Mouse (Mus musculus): Measurements from ENCODE around the gene Fam155a. TPM values are rescaled to one million over a fixed set of nuclear protein-coding genes. Genes with fewer than 3 reads are reported as not detected.
A peak's percentile ranks its signal among the peaks of the same experiment; 100 is the strongest.

Gene Fam155a
- polyA plus RNA-seq, 1 experiment from 2014 or later = 3.9 TPM

GRCm38 (mm10) chr8:9607086-9607701 lies 163.8 kb downstream of the Fam155a start:
- Histone ChIP-seq H3K36me3 (ENCODE audit: control insufficient read depth, insufficient read depth, low read length) (no peaks in the 10 kb centered on the region), H3K9ac (ENCODE audit: low read length) (no peak overlapping the region), H3K4me3 (ENCODE audit: low read depth, low read length) (no peak overlapping the region), H3K4me2 (no peak overlapping the region), H3K27me3 (ENCODE audit: control insufficient read depth, insufficient read depth, low read length) (no peaks in the 10 kb centered on the region), H3K27ac (ENCODE audit: low read depth, low read length) (no peak overlapping the region), H3K4me1 (ENCODE audit: control insufficient read depth, insufficient read depth, low read length) (no peaks in the 10 kb centered on the region), H3K9me3 (ENCODE audit: control insufficient read depth, low read length) (no peaks in the 10 kb centered on the region)
- WGBS = 92% methylated on average over 6 of the region's 6 CpGs
- DNase-seq (ENCODE audit: low spot score, missing footprints) (peak; percentile 64), ATAC-seq (ENCODE audit: low FRiP score) (no peak)

DNA sequence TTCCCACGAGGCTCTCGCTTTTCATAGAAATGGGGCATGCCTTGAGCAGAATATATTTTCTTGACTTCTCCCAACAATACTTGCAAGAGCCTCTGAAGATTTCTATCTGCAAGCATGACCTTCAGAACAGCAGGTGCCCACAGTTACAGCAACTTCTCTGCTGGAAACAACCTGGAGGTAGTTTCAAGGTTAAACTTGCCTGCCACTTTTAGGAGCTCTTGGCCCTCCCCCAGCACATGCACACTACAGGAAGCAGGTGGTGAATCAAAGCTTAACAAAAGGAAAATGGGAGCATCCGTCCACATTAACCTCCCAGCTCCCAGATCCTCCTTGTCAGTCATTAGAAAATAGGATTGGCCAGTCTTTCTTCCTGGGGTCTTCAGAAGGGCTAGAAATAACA lies 175.0 kb downstream of the Fam155a start:
- Histone ChIP-seq H3K4me1 (ENCODE audit: control insufficient read depth, insufficient read depth, low read length) (no peaks in the 10 kb centered on the region), H3K27me3 (ENCODE audit: control insufficient read depth, insufficient read depth, low read length) (no peaks in the 10 kb centered on the region), H3K4me2 (no peak overlapping the region), H3K27ac (ENCODE audit: low read depth, low read length) (no peak overlapping the region), H3K9ac (ENCODE audit: low read length) (no peak overlapping the region), H3K9me3 (ENCODE audit: control insufficient read depth, low read length) (no peaks in the 10 kb centered on the region), H3K4me3 (ENCODE audit: low read depth, low read length) (no peak overlapping the region), H3K36me3 (ENCODE audit: control insufficient read depth, insufficient read depth, low read length) (no peaks in the 10 kb centered on the region)
- ATAC-seq (ENCODE audit: low FRiP score) (no peak), DNase-seq (ENCODE audit: low spot score, missing footprints) (no peak)
- 64% methylated on average over 3 of the region's 3 CpGs for WGBS

DNA sequence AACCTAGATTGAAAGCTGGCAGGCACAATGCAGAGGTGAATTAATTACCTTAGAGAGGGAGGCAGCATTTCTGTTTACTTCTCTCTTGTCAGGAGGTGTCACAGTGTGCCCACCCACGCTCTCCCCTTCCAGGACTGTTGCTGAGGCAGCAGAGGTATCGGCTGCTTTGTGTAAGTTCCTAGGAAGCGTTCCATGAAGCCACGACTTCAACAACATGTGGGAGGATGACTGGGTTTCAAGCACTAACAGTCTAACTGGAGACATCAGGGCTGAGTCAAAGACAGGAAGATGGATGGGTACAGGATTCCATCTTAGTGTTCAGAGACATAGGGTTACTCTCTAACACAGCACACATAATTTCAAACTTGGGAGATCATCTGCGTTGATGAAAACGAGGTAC lies 189.1 kb downstream of the Fam155a start:
- Histone ChIP-seq H3K36me3 (ENCODE audit: control insufficient read depth, insufficient read depth, low read length) (no peaks in the 10 kb centered on the region), H3K4me1 (ENCODE audit: control insufficient read depth, insufficient read depth, low read length) (no peaks in the 10 kb centered on the region), H3K9me3 (ENCODE audit: control insufficient read depth, low read length) (no peaks in the 10 kb centered on the region), H3K4me2 (no peak overlapping the region), H3K4me3 (ENCODE audit: low read depth, low read length) (no peak overlapping the region), H3K9ac (ENCODE audit: low read length) (no peak overlapping the region), H3K27ac (ENCODE audit: low read depth, low read length) (no peak overlapping the region), H3K27me3 (ENCODE audit: control insufficient read depth, insufficient read depth, low read length) (no peaks in the 10 kb centered on the region)
- WGBS = 79% methylated on average over 6 of the region's 6 CpGs
- DNase-seq (ENCODE audit: low spot score, missing footprints) (no peak), ATAC-seq (ENCODE audit: low FRiP score) (no peak)

DNA sequence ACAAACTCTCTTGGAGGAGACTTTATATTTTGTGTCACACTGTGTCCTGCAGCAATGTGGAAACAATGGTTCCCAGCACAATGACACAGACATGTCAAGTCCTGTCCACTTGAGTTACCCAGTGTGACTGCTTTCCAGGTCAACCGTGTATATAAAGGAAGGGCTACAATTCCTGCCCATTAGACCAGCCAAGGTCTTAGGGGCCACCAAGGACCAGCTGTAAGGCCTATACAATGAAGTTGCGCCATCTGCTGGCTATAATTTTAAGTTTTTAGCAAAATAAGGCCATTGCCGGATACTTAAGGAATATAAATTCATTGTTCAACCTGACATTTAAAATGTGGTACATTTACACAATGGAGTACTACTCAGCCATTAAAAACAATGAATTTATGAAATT lies 190.8 kb downstream of the Fam155a start:
- ATAC-seq (ENCODE audit: low FRiP score) (0 out of 2 replicates have a peak, but pooled peaks have one; percentile 52), DNase-seq (ENCODE audit: low spot score, missing footprints) (peak; percentile 90)
- 22% methylated on average over 3 of the region's 3 CpGs for WGBS
- no peak overlapping the region for H3K4me2 ChIP-seq
- H3K9me3 ChIP-seq (ENCODE audit: control insufficient read depth, low read length) = no peaks in the 10 kb centered on the region
- no peak overlapping the region for H3K9ac ChIP-seq (ENCODE audit: low read length)
- no peak overlapping the region for H3K4me3 ChIP-seq (ENCODE audit: low read depth, low read length)
- no peak overlapping the region for H3K27ac ChIP-seq (ENCODE audit: low read depth, low read length)
- no peaks in the 10 kb centered on the region for H3K4me1 ChIP-seq (ENCODE audit: control insufficient read depth, insufficient read depth, low read length)
- no peaks in the 10 kb centered on the region for H3K36me3 ChIP-seq (ENCODE audit: control insufficient read depth, insufficient read depth, low read length)
- H3K27me3 ChIP-seq (ENCODE audit: control insufficient read depth, insufficient read depth, low read length) = no peaks in the 10 kb centered on the region

DNA sequence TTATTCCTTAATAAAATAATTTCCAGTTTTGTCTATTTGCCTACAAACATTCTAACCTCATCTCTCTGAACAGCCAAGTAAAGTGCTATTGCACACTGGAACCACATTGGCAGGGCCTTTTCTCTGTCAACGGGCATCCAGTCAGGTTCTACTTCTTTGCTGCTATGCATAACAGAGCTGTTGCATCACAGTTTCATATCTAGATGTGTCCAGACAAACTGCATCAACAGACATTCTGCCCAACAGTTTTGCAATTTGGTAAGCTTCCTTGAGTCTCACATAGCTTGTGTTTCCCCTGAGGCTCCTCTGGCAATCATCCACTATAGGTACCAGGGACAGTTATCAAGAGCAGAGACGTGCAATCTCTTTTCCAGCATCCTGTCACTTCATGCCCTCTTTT lies 199.0 kb downstream of the Fam155a start:
- H3K4me1 ChIP-seq (ENCODE audit: control insufficient read depth, insufficient read depth, low read length) = no peaks in the 10 kb centered on the region
- no peak overlapping the region for H3K27ac ChIP-seq (ENCODE audit: low read depth, low read length)
- H3K4me3 ChIP-seq (ENCODE audit: low read depth, low read length) = no peak overlapping the region
- no peaks in the 10 kb centered on the region for H3K9me3 ChIP-seq (ENCODE audit: control insufficient read depth, low read length)
- 89% methylated on average over 2 of the region's 2 CpGs for WGBS
- no peaks in the 10 kb centered on the region for H3K36me3 ChIP-seq (ENCODE audit: control insufficient read depth, insufficient read depth, low read length)
- no peak for ATAC-seq (ENCODE audit: low FRiP score)
- no peak for DNase-seq (ENCODE audit: low spot score, missing footprints)
- no peak overlapping the region for H3K9ac ChIP-seq (ENCODE audit: low read length)
- H3K4me2 ChIP-seq = no peak overlapping the region
- no peaks in the 10 kb centered on the region for H3K27me3 ChIP-seq (ENCODE audit: control insufficient read depth, insufficient read depth, low read length)

GRCm38 (mm10) chr8:9569516-9570170 lies 201.3 kb downstream of the Fam155a start:
- Histone ChIP-seq H3K9ac (ENCODE audit: low read length) (no peak overlapping the region), H3K4me1 (ENCODE audit: control insufficient read depth, insufficient read depth, low read length) (no peaks in the 10 kb centered on the region), H3K27ac (ENCODE audit: low read depth, low read length) (no peak overlapping the region), H3K9me3 (ENCODE audit: control insufficient read depth, low read length) (no peaks in the 10 kb centered on the region), H3K4me2 (no peak overlapping the region), H3K27me3 (ENCODE audit: control insufficient read depth, insufficient read depth, low read length) (no peaks in the 10 kb centered on the region), H3K36me3 (ENCODE audit: control insufficient read depth, insufficient read depth, low read length) (no peaks in the 10 kb centered on the region), H3K4me3 (ENCODE audit: low read depth, low read length) (no peak overlapping the region)
- ATAC-seq (ENCODE audit: low FRiP score) = no peak
- DNase-seq (ENCODE audit: low spot score, missing footprints) = no peak
- WGBS = 85% methylated on average over 4 of the region's 4 CpGs

GRCm38 (mm10) chr8:9549199-9549598 lies 221.8 kb downstream of the Fam155a start:
- H3K27ac ChIP-seq (ENCODE audit: low read depth, low read length) = no peak overlapping the region
- H3K9ac ChIP-seq (ENCODE audit: low read length) = no peak overlapping the region
- ATAC-seq (ENCODE audit: low FRiP score) = no peak
- H3K4me3 ChIP-seq (ENCODE audit: low read depth, low read length) = no peak overlapping the region
- no peaks in the 10 kb centered on the region for H3K4me1 ChIP-seq (ENCODE audit: control insufficient read depth, insufficient read depth, low read length)
- H3K4me2 ChIP-seq = no peak overlapping the region
- 91% methylated on average over 3 of the region's 3 CpGs for WGBS
- no peaks in the 10 kb centered on the region for H3K27me3 ChIP-seq (ENCODE audit: control insufficient read depth, insufficient read depth, low read length)
- H3K36me3 ChIP-seq (ENCODE audit: control insufficient read depth, insufficient read depth, low read length) = no peaks in the 10 kb centered on the region
- no peaks in the 10 kb centered on the region for H3K9me3 ChIP-seq (ENCODE audit: control insufficient read depth, low read length)
- DNase-seq (ENCODE audit: low spot score, missing footprints) = no peak

- no peak for DNase-seq (ENCODE audit: low spot score, missing footprints)
- WGBS = 73% methylated on average over 2 of the region's 2 CpGs
- Histone ChIP-seq H3K9me3 (ENCODE audit: control insufficient read depth, low read length) (no peaks in the 10 kb centered on the region), H3K4me2 (no peak overlapping the region), H3K4me1 (ENCODE audit: control insufficient read depth, insufficient read depth, low read length) (no peaks in the 10 kb centered on the region), H3K9ac (ENCODE audit: low read length) (no peak overlapping the region), H3K27ac (ENCODE audit: low read depth, low read length) (no peak overlapping the region), H3K36me3 (ENCODE audit: control insufficient read depth, insufficient read depth, low read length) (no peaks in the 10 kb centered on the region), H3K27me3 (ENCODE audit: control insufficient read depth, insufficient read depth, low read length) (no peaks in the 10 kb centered on the region), H3K4me3 (ENCODE audit: low read depth, low read length) (no peak overlapping the region)
- ATAC-seq (ENCODE audit: low FRiP score) = no peak
Measured at GRCm38 (mm10) chr8:9547558-9547954, 223.4 kb downstream of the Fam155a start.

- Histone ChIP-seq H3K36me3 (ENCODE audit: control insufficient read depth, insufficient read depth, low read length) (no peaks in the 10 kb centered on the region), H3K9me3 (ENCODE audit: control insufficient read depth, low read length) (no peaks in the 10 kb centered on the region), H3K9ac (ENCODE audit: low read length) (no peak overlapping the region), H3K27ac (ENCODE audit: low read depth, low read length) (no peak overlapping the region), H3K27me3 (ENCODE audit: control insufficient read depth, insufficient read depth, low read length) (no peaks in the 10 kb centered on the region), H3K4me2 (no peak overlapping the region), H3K4me1 (ENCODE audit: control insufficient read depth, insufficient read depth, low read length) (no peaks in the 10 kb centered on the region), H3K4me3 (ENCODE audit: low read depth, low read length) (no peak overlapping the region)
- DNase-seq (ENCODE audit: low spot score, missing footprints) = no peak
- no peak for ATAC-seq (ENCODE audit: low FRiP score)
- WGBS = 78% methylated on average over 6 of the region's 6 CpGs
Measured at GRCm38 (mm10) chr8:9546919-9547557, 223.9 kb downstream of the Fam155a start.
